Comparison of ENCODE assay signal across 9 mouse cellular contexts in the genomic region with DNA sequence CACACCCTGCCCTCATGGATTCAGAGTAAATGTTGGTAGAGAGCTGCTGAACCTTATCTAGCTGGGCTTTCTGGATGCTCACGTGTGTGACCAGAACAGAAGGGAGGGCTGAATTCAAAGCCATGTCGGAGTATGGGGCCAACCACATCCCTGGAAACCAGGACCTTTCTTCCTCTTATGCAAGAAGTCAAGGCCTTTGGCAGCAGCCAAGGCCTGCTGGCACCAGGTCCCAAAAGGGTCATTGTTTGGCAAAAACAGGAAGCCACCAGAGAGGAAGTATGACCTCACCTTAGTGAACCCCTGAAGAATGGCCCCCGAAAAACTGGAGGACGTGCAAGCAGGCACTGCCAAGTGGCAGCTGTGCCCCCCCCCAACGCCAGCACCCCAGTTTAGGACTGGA. TPM values are rescaled to one million over a fixed set of nuclear protein-coding genes. Genes with fewer than 3 reads are reported as not detected.
DNase-seq lines count a peak whose midpoint lies in the region; ATAC-seq and TF ChIP-seq lines count a peak whose summit lies in the region.
"Had no signal": no experiment of that assay in that cellular context is flagged by ENCODE, and none has a peak within 500 bp of the region (broad histone marks: within the 10 kb centered on the region; RNA-seq: fewer than 3 reads in every experiment).

No protein-coding gene starts in this region.

- DNase-seq in layer of hippocampus, adult 2 months (ENCODE audit: low spot score in 2 of 2) = no peak
- no peak for DNase-seq in layer of hippocampus, postnatal 25 days (ENCODE audit: extremely low spot score in 1 of 2, low spot score in 1 of 2)
- DNase-seq in kidney, postnatal 25 days = peak; percentile 58 to 82
- DNase-seq in frontal cortex, postnatal 25 days (ENCODE audit: low spot score in 2 of 2) = no peak
- DNase-seq in right cerebral cortex, adult 2 months (ENCODE audit: low spot score in 2 of 2) = no peak
- no peak for DNase-seq in gastrocnemius, postnatal 10 days
- DNase-seq: liver, embryonic 13.5 days had no signal

- no peak overlapping the region for H3K4me3 ChIP-seq in layer of hippocampus, adult 2 months
- no peak overlapping the region for H3K4me3 ChIP-seq in small intestine, adult 2 months (ENCODE audit: low read depth, low read length)
- H3K4me3 ChIP-seq: liver, embryonic 13.5 days had no signal

- H3K27me3 ChIP-seq in small intestine, adult 2 months (ENCODE audit: control insufficient read depth, insufficient read depth, low read length) = no peaks in the 10 kb centered on the region

- ATAC-seq in common myeloid progenitor, adult 5-6 weeks (replicated peaks; ENCODE audit: low read depth, poor library complexity, severe bottlenecking) = peak; percentile 80

- TF ChIP-seq POLR2A in small intestine, adult 2 months (IDR thresholded peaks at IDR 0.05; ENCODE audit: low read depth, low read length) = no peak

- H3K4me1 ChIP-seq in small intestine, adult 2 months (ENCODE audit: control insufficient read depth, insufficient read depth, insufficient read length, low read length) = peaks cover 34% of the 10 kb centered on the region

- no peak for TF ChIP-seq CTCF in layer of hippocampus, adult 2 months (conservative IDR thresholded peaks at IDR 0.05)
- no peak for TF ChIP-seq CTCF in small intestine, adult 2 months (IDR thresholded peaks at IDR 0.05; ENCODE audit: extremely low read depth, insufficient read length, insufficient replicate concordance, low read depth, low read length)

- H3K27ac ChIP-seq in layer of hippocampus, adult 2 months = 0 out of 2 replicates have a peak overlapping the region, but pooled peaks have one; percentile 36
- H3K27ac ChIP-seq in small intestine, adult 2 months (ENCODE audit: insufficient read depth, low read depth, low read length) = peak overlapping the region; percentile 19; the same call in 1 of the 2 replicates
- H3K27ac ChIP-seq: liver, embryonic 13.5 days had no signal

- 69% methylated on average over 5 of the region's 5 CpGs for WGBS in small intestine, adult 2 months

- no peaks in the 10 kb centered on the region for H3K36me3 ChIP-seq in small intestine, adult 2 months (ENCODE audit: control insufficient read depth, insufficient read depth, low read length)
- H3K36me3 ChIP-seq: liver, embryonic 13.5 days had no signal

RNA-seq across cellular contexts. Expression of a gene that starts 33.5 kb away (rescaled TPM):
- 1 to 10 TPM; 1.7 to 2.2 TPM for total RNA-seq in layer of hippocampus, adult 2 months (2021)
- total RNA-seq in layer of hippocampus, postnatal 25 days (2021) = 1 to 10 TPM; 2.7 to 3.8 TPM
- not detected in 2 replicates for total RNA-seq in common myeloid progenitor, adult 5-6 weeks (2017)
- polyA plus RNA-seq in small intestine, adult 2 months (2012; rRNA removed) = 10.5 and 17.7 TPM in 2 replicates
- total RNA-seq in gastrocnemius, postnatal 10 days (2021) = 1 to 10 TPM; 7.4 to 8.8 TPM

Comparison
In these comparisons a context has a peak if more than half of its experiments do, and no peak if none do; other contexts are left out.
1. DNase-seq: peak in kidney, postnatal 25 days (2 of 2); none in layer of hippocampus, adult 2 months (0 of 2), layer of hippocampus, postnatal 25 days (0 of 2), frontal cortex, postnatal 25 days (0 of 2), right cerebral cortex, adult 2 months (0 of 2) and gastrocnemius, postnatal 10 days (single experiment).